Mouse (Mus musculus) C2C12 (cell line): ENCODE measurements around the gene Cryga.

Experiments used
- CTCF ChIP-seq: IDR thresholded peaks from one replicate; pipeline ENCODE4 v1.5.1; 2011; ENCODE audit not compliant: control insufficient read depth, insufficient read depth, insufficient read length
- MYOG ChIP-seq: IDR thresholded peaks from one replicate; pipeline ENCODE4 v1.6.1; 2011; ENCODE audit not compliant: control insufficient read depth, insufficient read length; ENCODE audit errors: extremely low read depth
- USF1 ChIP-seq: IDR thresholded peaks from one replicate; pipeline ENCODE4 v1.6.1; 2011; ENCODE audit warnings: low read depth, mild to moderate bottlenecking, control low read depth, moderate library complexity

DNA sequence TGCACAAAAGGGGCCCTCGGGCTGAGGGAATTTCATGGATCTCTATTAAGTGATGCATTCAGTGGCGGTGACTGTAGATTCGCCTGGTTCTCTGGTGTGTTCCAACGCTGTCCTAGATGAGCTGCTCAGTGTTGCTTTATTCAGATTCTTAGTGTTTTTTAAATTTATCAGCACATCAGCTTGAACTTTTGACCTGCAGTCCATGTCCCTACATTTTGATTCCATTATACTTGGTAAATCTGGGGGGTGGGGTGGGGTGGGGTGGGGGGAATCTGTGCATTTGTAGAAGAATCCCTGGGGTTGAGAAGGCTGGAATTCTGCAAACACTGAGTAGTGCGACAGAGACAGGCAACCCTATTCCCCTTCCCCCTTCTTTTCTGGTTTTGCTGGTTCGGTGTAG is 29.6 kb downstream of the Cryga start, which contains the start of gene Crygc:
- TF ChIP-seq USF1 = no peak
- TF ChIP-seq CTCF = no peak
- no peak for TF ChIP-seq MYOG
